Mouse (Mus musculus): Measurements from ENCODE around the gene Sec14l3.

Sec14l3 gene

DNA sequence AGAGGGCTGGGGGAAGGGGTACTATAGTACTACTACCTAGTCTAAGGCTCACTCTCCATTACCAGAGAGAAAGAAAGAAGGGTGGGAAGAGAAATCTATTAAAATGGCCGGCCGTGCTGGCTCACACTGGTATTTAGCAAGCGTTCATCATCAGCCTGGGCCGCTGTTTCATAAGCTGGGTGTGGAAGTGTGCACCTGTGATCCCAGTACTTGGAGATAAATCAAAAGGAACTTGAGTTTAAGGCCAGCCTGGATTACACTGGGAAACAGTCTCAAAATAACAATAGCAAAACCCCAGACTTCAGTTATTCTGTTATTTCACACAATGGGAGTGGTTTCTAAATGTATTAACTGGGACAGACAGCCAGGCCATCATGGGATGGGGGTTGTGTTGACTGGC is 2.1 kb upstream of the Sec14l3 start:
- no peak for DNase-seq

GRCm38 (mm10) chr11:4062981-4063380 is 1.7 kb upstream of the Sec14l3 start:
- no peak for DNase-seq

- DNase-seq = no peak
Observed at GRCm38 (mm10) chr11:4069664-4070063, 5.0 kb downstream of the Sec14l3 start.

- DNase-seq = peak; percentile 86
Observed at GRCm38 (mm10) chr11:4076633-4077032, 12.0 kb downstream of the Sec14l3 start.

DNA sequence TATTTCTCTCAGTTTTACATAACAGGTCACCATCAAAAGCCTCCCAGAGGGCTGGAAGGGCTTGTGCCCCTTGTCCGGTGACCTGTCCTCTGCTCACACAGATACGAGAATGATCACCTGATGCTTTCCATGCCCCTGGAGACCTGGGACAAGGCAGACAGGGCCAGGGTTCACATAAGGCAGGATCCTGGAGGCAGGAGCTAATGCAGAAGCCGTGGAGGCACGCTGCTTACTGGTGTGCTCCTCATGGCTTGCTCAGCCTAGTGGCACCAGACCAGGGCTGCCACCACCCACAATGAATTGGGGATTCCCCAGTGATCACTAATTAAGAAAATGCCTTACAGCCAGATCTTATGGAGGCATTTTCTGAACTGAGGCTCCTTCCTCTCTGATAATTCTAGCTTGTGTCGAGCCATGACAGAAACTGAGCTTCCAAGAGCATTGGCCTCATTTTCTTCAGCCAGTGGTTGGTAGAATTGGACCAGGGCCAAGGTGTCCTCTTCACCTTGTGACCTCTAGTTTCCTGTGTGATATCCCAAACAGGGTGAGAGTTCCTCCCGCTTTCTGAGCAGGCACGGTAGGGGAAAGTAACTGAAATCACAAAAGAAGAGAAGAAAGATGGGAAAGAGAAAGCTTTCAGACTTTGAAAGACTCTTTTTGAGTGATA is 13.8 kb downstream of the Sec14l3 start:
- no peak for DNase-seq

DNA sequence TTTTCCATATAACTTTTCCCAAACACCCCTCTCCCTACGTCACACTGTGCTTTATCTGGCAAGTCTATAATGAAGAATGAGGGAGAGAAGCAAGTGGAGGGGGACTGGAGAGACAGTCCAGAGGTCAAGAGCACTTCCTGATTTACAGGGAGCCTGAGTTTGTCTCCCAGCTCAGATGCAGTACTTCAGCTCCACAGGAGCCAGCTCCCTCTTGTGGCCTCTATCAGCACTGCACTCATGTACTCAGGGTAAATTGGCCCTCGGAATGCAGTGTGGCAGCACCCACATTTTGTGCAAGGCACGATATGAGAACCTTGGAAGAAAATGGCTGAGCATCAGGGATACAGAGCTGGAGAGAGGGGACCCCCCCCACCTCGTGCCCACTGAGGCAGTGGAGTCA is 15.6 kb downstream of the Sec14l3 start:
- DNase-seq = peak; percentile 76

DNA sequence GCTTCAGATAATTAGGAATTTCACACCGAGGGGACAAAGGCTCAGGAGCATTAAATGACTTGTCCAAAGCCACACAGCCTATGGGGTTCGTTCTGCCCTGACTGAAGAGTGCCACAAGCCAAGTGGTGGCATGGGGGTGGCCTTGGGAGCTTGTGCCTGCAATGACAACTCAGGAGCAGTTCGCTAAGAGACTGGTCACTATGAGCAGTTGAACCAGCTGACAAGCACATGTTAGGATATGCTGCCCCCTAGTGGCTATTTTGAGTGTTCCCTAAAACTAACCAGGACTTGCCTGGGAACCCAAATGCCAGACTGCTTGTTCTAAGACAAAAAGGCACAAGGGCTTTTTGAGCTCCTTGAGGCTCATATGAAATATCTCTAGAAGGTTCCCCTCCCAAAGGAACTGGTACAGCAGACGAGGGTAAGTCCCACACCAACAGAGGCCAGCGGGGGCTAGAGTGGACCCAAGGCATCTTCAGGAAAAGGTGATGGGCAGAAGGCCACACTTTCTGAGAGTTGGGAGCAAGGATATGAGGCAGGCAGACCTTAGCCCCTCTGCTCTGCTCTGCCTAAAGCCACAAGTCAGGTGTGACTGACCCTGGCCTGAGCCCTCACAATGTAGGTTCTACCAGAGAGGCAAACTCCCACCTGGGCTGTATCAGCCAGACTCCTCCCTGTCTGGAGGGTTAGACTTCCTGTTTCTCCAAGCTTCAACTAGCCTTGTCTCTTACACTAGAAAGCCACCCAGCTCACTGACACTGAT is 18.9 kb downstream of the Sec14l3 start:
- peak; percentile 44 for DNase-seq

DNA sequence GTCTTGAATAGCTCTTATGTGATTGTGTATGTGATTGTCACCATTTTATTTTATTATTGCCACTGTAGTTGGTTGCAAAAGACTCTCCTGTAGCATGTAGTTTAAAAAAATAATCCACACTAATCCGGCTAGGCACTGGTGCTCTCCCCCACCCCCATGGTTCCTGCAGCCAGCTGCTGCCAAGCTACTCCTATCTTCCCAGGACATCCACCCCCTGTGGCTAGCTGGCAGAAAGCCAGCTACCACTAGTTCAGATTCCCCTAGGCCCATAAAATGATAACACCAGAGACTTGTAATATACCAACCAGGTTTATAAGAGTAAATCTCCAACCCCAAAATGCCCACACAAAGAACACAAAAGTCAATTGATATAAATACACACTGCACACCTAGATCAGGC is 21.6 kb downstream of the Sec14l3 start:
- no peak for DNase-seq

GRCm38 (mm10) chr11:4087267-4087666 is 22.6 kb downstream of the Sec14l3 start:
- no peak for DNase-seq

DNA sequence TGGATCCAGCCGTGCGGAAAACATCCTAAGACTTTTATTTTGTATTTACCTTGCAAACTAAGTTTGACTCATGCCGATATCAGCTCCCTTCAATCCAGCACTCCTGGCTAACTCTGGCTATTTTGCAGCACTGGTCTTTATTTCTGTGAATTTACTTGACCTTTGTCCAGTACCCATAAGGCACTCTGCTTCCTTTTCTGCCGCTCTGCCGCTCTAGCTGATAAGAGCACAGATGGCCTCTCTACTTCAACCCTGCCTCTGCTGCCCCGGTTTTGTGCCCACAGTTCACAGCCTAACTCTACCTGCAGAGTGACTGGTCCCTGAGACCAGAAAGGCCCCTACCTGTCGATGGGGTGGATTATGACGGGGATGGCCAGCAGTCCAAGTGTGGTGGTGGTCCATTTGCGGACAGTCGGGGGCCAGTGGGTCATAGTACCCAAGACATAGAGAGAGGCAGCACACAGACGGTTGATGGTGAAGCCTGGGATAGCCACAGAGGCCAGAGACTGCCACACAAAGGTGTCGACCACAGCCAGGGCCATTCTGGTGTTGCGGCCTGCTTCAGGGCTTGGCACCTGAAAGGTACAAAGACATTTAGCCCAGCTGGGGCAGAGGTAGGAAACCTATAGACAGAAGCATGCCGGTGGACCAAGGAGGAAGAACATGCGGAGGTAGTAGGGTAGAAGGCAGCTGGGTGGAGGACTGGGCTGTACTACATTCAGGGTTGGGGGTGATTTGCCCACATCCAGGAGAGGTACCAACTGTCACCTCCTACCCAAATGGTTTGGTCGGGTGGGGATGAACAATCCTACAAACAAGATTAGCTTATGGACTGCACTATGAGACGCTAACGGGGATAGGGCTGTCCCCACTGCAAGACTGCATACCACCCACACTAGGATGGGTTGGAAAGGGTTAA is 29.1 kb downstream of the Sec14l3 start:
- DNase-seq = no peak

DNA sequence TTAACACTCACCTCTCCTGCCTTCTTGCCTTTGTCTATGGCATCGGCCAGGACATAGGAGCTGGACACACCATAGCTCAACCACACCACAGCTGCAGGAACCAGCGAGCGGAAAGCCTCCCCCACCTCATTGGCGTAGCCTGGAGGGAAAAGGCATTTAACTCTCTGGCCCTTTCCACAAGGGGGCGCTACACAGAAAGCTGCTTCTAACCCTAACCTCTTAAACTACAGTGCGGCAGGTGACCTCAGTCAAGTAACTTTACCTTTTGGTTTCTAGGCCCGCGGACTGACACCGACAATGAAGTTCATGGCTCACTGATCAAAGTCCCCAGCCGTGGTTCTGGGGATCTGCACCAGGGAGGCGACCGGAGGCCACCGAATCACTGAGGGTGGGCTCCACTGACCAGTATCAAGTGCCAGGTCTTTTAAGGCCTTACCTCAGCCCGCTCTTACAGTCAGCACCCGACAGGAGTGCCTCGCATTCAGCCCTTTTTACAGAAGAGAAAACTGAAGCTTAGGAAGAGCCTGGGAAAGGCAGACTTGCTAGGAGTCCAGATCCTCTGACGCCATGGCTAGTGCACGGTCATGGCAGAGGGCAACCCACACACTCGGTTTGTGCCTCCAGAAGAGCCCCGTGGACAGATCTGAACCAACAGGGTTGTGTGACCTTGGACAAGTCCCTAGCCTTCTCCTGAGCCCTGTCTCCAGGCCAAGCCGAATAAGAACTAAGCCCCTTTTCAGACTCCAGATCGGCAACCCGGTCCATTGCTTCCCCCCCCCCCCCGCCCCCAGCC is 29.9 kb downstream of the Sec14l3 start:
- DNase-seq = peak; percentile 83

- DNase-seq = peak; percentile 81
Observed at GRCm38 (mm10) chr11:4095171-4096053, 30.8 kb downstream of the Sec14l3 start, which contains the start of gene Mtfp1. Gene Mtfp1, minus strand, starts transcription at chr11:4095445.

DNA sequence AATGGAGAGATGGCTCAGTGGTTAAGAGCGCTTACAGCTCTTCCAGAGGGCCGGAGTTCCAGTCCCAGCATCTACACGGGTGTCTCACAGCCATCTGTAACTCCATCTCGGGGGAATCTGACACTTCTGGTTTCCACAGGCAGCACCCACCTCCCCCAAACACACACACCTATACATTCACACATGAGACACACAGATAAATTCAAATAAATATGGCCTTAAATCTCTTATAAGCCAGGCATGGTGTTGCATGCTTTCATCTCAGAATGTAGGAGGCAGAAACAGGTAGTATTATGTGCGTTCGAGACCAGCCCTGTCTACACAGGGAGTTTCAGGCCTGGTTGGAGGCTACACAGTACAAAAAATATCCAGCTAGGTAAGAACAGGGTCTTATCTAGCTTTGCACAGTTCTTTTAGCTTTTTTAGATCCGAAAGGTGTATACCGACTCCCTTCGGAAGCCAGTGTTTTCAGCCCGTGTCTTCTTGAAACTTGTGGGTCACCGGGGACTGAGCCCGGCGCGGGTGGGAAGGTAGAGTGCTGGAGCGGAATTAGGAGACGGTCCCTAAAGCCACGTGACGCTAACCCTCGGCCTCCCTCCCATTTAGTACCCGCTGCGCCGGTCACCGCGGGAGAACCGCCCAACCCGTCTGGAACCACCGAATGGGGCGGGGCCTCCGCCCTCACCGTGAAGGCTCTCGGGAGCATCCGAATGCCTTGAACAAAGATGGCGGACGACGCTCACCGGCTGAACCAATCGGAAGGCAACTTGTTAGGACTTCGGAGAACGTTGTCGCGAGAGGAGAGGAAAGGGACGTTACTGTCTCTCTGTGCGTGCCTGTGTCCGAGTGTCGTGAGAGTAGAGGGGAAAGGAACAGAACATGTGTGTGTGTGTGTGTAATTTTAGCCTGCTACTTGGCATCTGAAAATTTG is 31.7 kb downstream of the Sec14l3 start:
- DNase-seq = peak; percentile 95

- DNase-seq = peak; percentile 46
Observed at GRCm38 (mm10) chr11:4097091-4097621, 32.5 kb downstream of the Sec14l3 start.

DNA sequence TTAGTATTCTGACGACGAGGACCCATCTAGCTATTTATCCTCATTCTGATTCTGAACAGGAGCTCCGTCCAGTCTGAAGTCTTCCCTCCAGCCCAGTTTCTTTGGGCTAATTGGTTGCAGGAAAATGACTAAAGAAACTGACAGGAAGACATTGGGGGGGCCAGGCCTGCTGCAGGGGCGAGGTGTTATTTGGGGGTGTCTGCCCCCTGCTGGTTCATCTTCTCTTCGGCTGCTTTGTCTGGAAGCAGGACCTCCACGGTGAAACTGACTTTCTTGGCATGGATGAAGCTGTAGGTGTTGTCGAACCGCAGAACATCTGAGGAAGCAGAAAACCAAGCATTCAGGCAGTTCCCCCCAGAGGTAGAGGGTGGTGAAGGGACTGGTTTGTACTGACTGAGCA is 33.5 kb downstream of the Sec14l3 start:
- peak; percentile 68 for DNase-seq

DNA sequence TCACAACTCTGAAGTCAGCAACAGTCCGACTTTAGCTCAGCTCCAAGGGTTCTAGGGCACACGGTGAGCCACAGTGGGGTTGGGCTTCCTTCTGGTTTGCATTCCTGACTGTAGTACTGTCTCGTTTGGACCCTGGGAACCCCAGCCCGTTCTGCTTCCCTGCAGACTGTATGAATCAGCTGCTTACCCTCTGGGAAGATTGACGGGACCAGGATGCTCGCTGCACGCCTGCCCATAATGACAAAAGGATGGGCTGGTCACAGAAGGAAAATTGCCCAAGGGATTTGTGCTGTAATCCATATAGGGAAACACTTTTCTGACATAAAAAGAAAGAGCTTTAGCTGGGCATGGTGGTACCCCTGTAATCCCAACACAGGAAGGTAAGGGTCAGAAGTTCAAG is 34.2 kb downstream of the Sec14l3 start:
- DNase-seq = no peak

GRCm38 (mm10) chr11:4099447-4099846 is 34.8 kb downstream of the Sec14l3 start:
- DNase-seq = no peak

GRCm38 (mm10) chr11:4101851-4102250 is 37.2 kb downstream of the Sec14l3 start:
- no peak for DNase-seq

GRCm38 (mm10) chr11:4103522-4103921 is 38.9 kb downstream of the Sec14l3 start:
- DNase-seq = no peak

DNA sequence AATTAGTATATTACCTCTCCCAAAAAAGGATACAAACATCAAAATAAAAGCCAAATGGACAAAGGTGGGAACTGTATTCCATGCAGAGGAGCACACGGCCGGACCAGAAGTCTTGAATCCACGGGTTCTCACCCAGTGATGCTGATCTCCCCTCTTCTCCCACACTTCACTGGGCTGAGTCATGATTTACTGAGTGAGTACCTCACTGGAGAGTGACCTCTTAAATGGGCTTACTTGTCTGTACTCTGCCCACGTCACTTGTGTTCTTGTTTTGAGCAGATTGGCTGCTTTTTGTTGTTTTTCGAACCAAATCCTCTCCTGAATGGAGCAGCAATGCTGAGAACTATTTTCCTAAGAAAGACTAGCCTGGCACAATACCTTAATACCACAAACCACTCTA is 40.3 kb downstream of the Sec14l3 start:
- DNase-seq = no peak

Data from thymus, postnatal 4 days (tissue).